Mouse (Mus musculus): Measurements from ENCODE around the gene Mup6. TPM values are rescaled to one million over a fixed set of nuclear protein-coding genes. Genes with fewer than 3 reads are reported as not detected.

Mup6 gene
- not detected in 2 replicates for polyA plus RNA-seq (2012; rRNA removed)

- DNase-seq = no peak
- H3K27me3 ChIP-seq (ENCODE audit: control insufficient read depth, insufficient read depth, low read length) = no peaks in the 10 kb centered on the region
- 11% methylated on average over 3 of the region's 3 CpGs for WGBS
- H3K4me3 ChIP-seq (replicated peaks; ENCODE audit: insufficient read depth, low read depth, low read length) = no peak within 1 kb of the TSS
- H3K4me1 ChIP-seq (ENCODE audit: control insufficient read depth, insufficient read depth, low read length) = no peaks in the 10 kb centered on the region
- TF ChIP-seq POLR2A (IDR thresholded peaks at IDR 0.05; ENCODE audit: borderline replicate concordance, insufficient read depth, low read length) (no peak), CTCF (IDR thresholded peaks at IDR 0.05; ENCODE audit: borderline replicate concordance, insufficient read depth, low read depth, low read length) (no peak)
- no peak within 1 kb of the TSS for H3K27ac ChIP-seq (ENCODE audit: insufficient read depth, low read length)
These were observed at the start of gene Mup6 for GRCm38 (mm10) chr4:59963405-59964344. Gene Mup6, plus strand, starts transcription at chr4:59964294.

- WGBS = 15% methylated on average over 22 of the region's 22 CpGs
- no peak for TF ChIP-seq CTCF (IDR thresholded peaks at IDR 0.05; ENCODE audit: borderline replicate concordance, insufficient read depth, low read depth, low read length)
- peak; percentile 42 to 58 for DNase-seq
- Histone ChIP-seq H3K4me1 (ENCODE audit: control insufficient read depth, insufficient read depth, low read length) (peaks cover 3% of the 10 kb centered on the region; the same call in 1 of the 2 replicates), H3K27ac (ENCODE audit: insufficient read depth, low read length) (no peak within 1 kb of the TSS), H3K27me3 (ENCODE audit: control insufficient read depth, insufficient read depth, low read length) (no peaks in the 10 kb centered on the region), H3K4me3 (replicated peaks; ENCODE audit: insufficient read depth, low read depth, low read length) (no peak within 1 kb of the TSS)
These were observed 49.3 kb upstream of the Mup6 start, which contains the start of gene Slc46a2 for GRCm38 (mm10) chr4:59914608-59915403. Gene Slc46a2, minus strand, starts transcription at chr4:59915056.

GRCm38 (mm10) chr4:59917966-59918365 is 46.1 kb upstream of the Mup6 start:
- Histone ChIP-seq H3K27ac (ENCODE audit: insufficient read depth, low read length) (no peak overlapping the region), H3K4me1 (ENCODE audit: control insufficient read depth, insufficient read depth, low read length) (peaks cover 3% of the 10 kb centered on the region; the same call in 1 of the 2 replicates), H3K4me3 (replicated peaks; ENCODE audit: insufficient read depth, low read depth, low read length) (no peak overlapping the region), H3K27me3 (ENCODE audit: control insufficient read depth, insufficient read depth, low read length) (no peaks in the 10 kb centered on the region)
- WGBS = 95% methylated on average over 3 of the region's 3 CpGs
- no peak for TF ChIP-seq POLR2A (IDR thresholded peaks at IDR 0.05; ENCODE audit: borderline replicate concordance, insufficient read depth, low read length)
- DNase-seq = no peak

- Histone ChIP-seq H3K4me3 (replicated peaks; ENCODE audit: insufficient read depth, low read depth, low read length) (no peak overlapping the region), H3K27me3 (ENCODE audit: control insufficient read depth, insufficient read depth, low read length) (no peaks in the 10 kb centered on the region), H3K4me1 (ENCODE audit: control insufficient read depth, insufficient read depth, low read length) (no peaks in the 10 kb centered on the region), H3K27ac (ENCODE audit: insufficient read depth, low read length) (no peak overlapping the region)
- TF ChIP-seq CTCF (IDR thresholded peaks at IDR 0.05; ENCODE audit: borderline replicate concordance, insufficient read depth, low read depth, low read length) = no peak
- no peak for TF ChIP-seq POLR2A (IDR thresholded peaks at IDR 0.05; ENCODE audit: borderline replicate concordance, insufficient read depth, low read length)
- DNase-seq = no peak
- 83% methylated on average over 9 of the region's 9 CpGs for WGBS
These were observed 39.0 kb upstream of the Mup6 start for GRCm38 (mm10) chr4:59925082-59925481.

GRCm38 (mm10) chr4:59927666-59928065 is 36.4 kb upstream of the Mup6 start:
- no peak overlapping the region for H3K4me3 ChIP-seq (replicated peaks; ENCODE audit: insufficient read depth, low read depth, low read length)
- no peaks in the 10 kb centered on the region for H3K27me3 ChIP-seq (ENCODE audit: control insufficient read depth, insufficient read depth, low read length)
- H3K4me1 ChIP-seq (ENCODE audit: control insufficient read depth, insufficient read depth, low read length) = no peaks in the 10 kb centered on the region
- 94% methylated on average over 3 of the region's 3 CpGs for WGBS
- DNase-seq = no peak
- TF ChIP-seq POLR2A (IDR thresholded peaks at IDR 0.05; ENCODE audit: borderline replicate concordance, insufficient read depth, low read length) = no peak
- TF ChIP-seq CTCF (IDR thresholded peaks at IDR 0.05; ENCODE audit: borderline replicate concordance, insufficient read depth, low read depth, low read length) = no peak
- no peak overlapping the region for H3K27ac ChIP-seq (ENCODE audit: insufficient read depth, low read length)

GRCm38 (mm10) chr4:59928347-59928746 is 35.7 kb upstream of the Mup6 start:
- WGBS = 19% methylated on average over 6 of the region's 6 CpGs
- peak; percentile 67 to 70 for DNase-seq
- Histone ChIP-seq H3K27ac (ENCODE audit: insufficient read depth, low read length) (no peak overlapping the region), H3K4me3 (replicated peaks; ENCODE audit: insufficient read depth, low read depth, low read length) (no peak overlapping the region), H3K27me3 (ENCODE audit: control insufficient read depth, insufficient read depth, low read length) (no peaks in the 10 kb centered on the region), H3K4me1 (ENCODE audit: control insufficient read depth, insufficient read depth, low read length) (no peaks in the 10 kb centered on the region)
- TF ChIP-seq CTCF (IDR thresholded peaks at IDR 0.05; ENCODE audit: borderline replicate concordance, insufficient read depth, low read depth, low read length) (peak; percentile 73), POLR2A (IDR thresholded peaks at IDR 0.05; ENCODE audit: borderline replicate concordance, insufficient read depth, low read length) (no peak)

GRCm38 (mm10) chr4:59932505-59933281 is 31.4 kb upstream of the Mup6 start:
- DNase-seq = peak; percentile 20 to 36
- no peak overlapping the region for H3K4me3 ChIP-seq (replicated peaks; ENCODE audit: insufficient read depth, low read depth, low read length)
- WGBS = 66% methylated on average over 6 of the region's 6 CpGs
- H3K4me1 ChIP-seq (ENCODE audit: control insufficient read depth, insufficient read depth, low read length) = no peaks in the 10 kb centered on the region
- no peak overlapping the region for H3K27ac ChIP-seq (ENCODE audit: insufficient read depth, low read length)
- H3K27me3 ChIP-seq (ENCODE audit: control insufficient read depth, insufficient read depth, low read length) = no peaks in the 10 kb centered on the region
- TF ChIP-seq CTCF (IDR thresholded peaks at IDR 0.05; ENCODE audit: borderline replicate concordance, insufficient read depth, low read depth, low read length) = peak; percentile 32; the same call in 1 of the 2 replicates
- no peak for TF ChIP-seq POLR2A (IDR thresholded peaks at IDR 0.05; ENCODE audit: borderline replicate concordance, insufficient read depth, low read length)
